Mouse (Mus musculus) adrenal gland, postnatal 10 days (tissue): ENCODE data around the gene Ndufb6. TPM values are rescaled to one million over a fixed set of nuclear protein-coding genes. Genes with fewer than 3 reads are reported as not detected.

ENCODE experiments used
- total RNA-seq, 2 experiments: library from RNA; stranded (reverse); gene quantifications; 2 replicates each; pipeline ENCODE4 v1.2.3; 2021

Ndufb6 gene
- total RNA-seq, 2 experiments from 2014 or later: 482 to 529 TPM

Other genes starting within 250 kb of the Ndufb6 start
- 100 to 1,000 TPM; 130 to 174 TPM for gene Aco1, start 136.3 kb downstream of the Ndufb6 start, total RNA-seq
- gene Ddx58, start 39.6 kb downstream of the Ndufb6 start, total RNA-seq: 10 to 100 TPM; 17.5 to 20.9 TPM
- gene Smim27, start 9.8 kb downstream of the Ndufb6 start, total RNA-seq: 10 to 100 TPM; 34.9 to 46.5 TPM
- gene Topors, start 9.6 kb downstream of the Ndufb6 start, total RNA-seq: 10 to 100 TPM; 23.3 to 27.0 TPM
- gene Tmem215, start 192.8 kb upstream of the Ndufb6 start, total RNA-seq: under 1 TPM; 0.09 TPM